Mouse (Mus musculus) heart, embryonic 14.5 days (tissue): ENCODE results near the gene Spag16. TPM values are rescaled to one million over a fixed set of nuclear protein-coding genes. Genes with fewer than 3 reads are reported as not detected.
A peak's percentile ranks its signal among the peaks of the same experiment; 100 is the strongest.

Experiments used
- ATAC-seq: fragments of 200-750 bp; cut with Nextera tagmentation; 2 replicates; pipeline ENCODE4 v1.8.0; 2017; ENCODE audit warnings: low read depth, moderate TSS enrichment; ENCODE audit not compliant: insufficient number of reproducible peaks, insufficient read depth, low FRiP score
- H3K27ac ChIP-seq, 2 experiments: fragments of 200-500 bp in 1 of 2; fragments of 300-500 bp in 1 of 2; sonication (generic) in 1 of 2; replicated peaks in 1 of 2; 2 replicates each; pipeline ENCODE4 v1.5.1; 2012 to 2014; ENCODE audit warnings: low read depth in 2 of 2, low read length in 2 of 2, control low read depth in 1 of 2, mild to moderate bottlenecking in 1 of 2, mixed read lengths in 1 of 2; ENCODE audit not compliant: control insufficient read depth in 1 of 2, insufficient read depth in 1 of 2
- H3K27me3 ChIP-seq: fragments of 300-500 bp; sonication (generic); 2 replicates; pipeline ENCODE4 v1.6.1; 2014; ENCODE audit warnings: mild to moderate bottlenecking, low read length, control low read depth; ENCODE audit not compliant: control insufficient read depth, insufficient read depth
- H3K36me3 ChIP-seq: fragments of 300-500 bp; sonication (generic); 2 replicates; pipeline ENCODE4 v1.6.1; 2014; ENCODE audit warnings: mild to moderate bottlenecking, control low read depth, low read length, mixed read lengths; ENCODE audit not compliant: control insufficient read depth, insufficient read depth
- H3K4me1 ChIP-seq, 2 experiments: fragments of 200-500 bp in 1 of 2; fragments of 300-500 bp in 1 of 2; sonication (generic) in 1 of 2; 2 replicates each; pipeline ENCODE4 v1.6.1; 2012 to 2014; ENCODE audit warnings: low read length in 2 of 2, control low read depth in 1 of 2, mixed read lengths in 1 of 2; ENCODE audit not compliant: control insufficient read depth in 2 of 2, insufficient read depth in 2 of 2
- H3K4me2 ChIP-seq: fragments of 300-500 bp; sonication (generic); 2 replicates; pipeline ENCODE4 v1.6.1; 2014; ENCODE audit warnings: mild to moderate bottlenecking, low read length
- H3K4me3 ChIP-seq, 2 experiments: fragments of 200-500 bp in 1 of 2; fragments of 300-500 bp in 1 of 2; sonication (generic) in 1 of 2; 2 replicates each; pipeline ENCODE4 v1.5.1; 2012 to 2014; ENCODE audit warnings: low read length in 2 of 2, mild to moderate bottlenecking in 2 of 2, control low read depth in 1 of 2, low read depth in 1 of 2, moderate library complexity in 1 of 2; ENCODE audit not compliant: control insufficient read depth in 1 of 2, insufficient read depth in 1 of 2
- H3K9ac ChIP-seq: fragments of 300-500 bp; sonication (generic); 2 replicates; pipeline ENCODE4 v1.6.1; 2014; ENCODE audit warnings: mild to moderate bottlenecking, low read length
- H3K9me3 ChIP-seq: fragments of 300-500 bp; sonication (generic); 2 replicates; pipeline ENCODE4 v1.6.1; 2016; ENCODE audit warnings: low read length, control low read depth; ENCODE audit not compliant: control insufficient read depth
- WGBS: fragments of 180-500 bp; shearing (Covaris S2); extraction: QIAGEN DNeasy Blood & Tissue Kit; methylation state at CpG from one replicate; pipeline ENCODE4 v1.1.7; 2014; 5-methylcytosine and 5-hydroxymethylcytosine counted together
- polyA plus RNA-seq: library from polyadenylated mRNA; unstranded; fragments of >200 nt; fragmentation: Nextera tagmentation; extraction: Ambion mirVana; gene quantifications from 2 replicates; pipeline ENCODE4 v1.2.1, GENCODE M21; 2014

Gene Spag16
- 0.22 and 0.62 TPM in 2 replicates for polyA plus RNA-seq

DNA sequence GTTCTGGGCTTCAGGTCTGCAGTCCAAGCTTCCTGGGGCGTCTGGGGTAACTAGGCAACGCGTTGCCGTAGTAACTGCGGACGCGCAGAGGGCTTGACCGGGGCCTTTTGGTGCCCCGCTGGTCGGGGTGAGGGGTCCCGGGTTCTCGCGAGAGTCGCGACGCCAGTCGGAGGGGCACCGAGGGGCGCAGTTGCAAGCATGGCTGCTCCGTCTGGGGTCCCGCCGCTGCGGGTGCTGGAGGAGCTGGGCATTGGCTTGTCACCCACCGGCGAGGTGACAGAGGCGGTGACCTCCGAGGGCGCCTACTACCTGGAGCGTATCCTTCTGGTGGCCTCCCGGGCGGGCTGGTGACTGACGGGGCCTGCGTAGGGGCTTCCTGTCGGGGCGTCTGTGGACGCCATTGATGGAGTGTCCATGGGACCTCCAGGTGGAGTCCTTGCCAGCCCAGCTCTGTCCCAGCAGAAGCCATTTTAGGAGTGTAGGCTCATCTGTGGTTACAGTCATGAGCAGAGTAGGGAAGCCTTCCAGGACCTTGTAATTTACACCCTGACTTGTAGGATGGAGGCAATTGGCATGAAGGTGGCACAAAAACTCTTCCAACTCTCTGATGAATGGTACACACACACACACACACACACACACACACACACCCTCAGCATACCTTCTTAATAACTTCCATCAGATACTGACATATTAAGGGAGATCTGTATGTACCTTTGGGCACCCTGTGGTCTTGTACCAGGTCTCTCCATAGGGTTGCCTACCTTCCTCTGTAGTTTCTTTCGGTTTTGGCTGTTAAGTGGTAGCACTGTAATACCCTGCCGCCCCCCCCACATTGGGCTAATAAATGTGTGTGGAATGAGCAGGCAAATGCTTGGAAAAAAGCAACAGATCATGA is at the start of gene Spag16:
Gene Spag16, plus strand, starts transcription at position 165 of the 898 bp plus-strand sequence.
- WGBS, result 8% methylated on average over 38 of the region's 38 CpGs
- Histone ChIP-seq H3K36me3 (no peaks in the 10 kb centered on the region), H3K9me3 (no peaks in the 10 kb centered on the region), H3K27ac (no peak within 1 kb of the TSS), H3K27me3 (no peaks in the 10 kb centered on the region), H3K4me2 (peak within 1 kb of the TSS; percentile 86), H3K4me1 (peaks cover 0 to 3% of the 10 kb centered on the region in 2 experiments; a peak in 1 of 4 replicates), H3K9ac (peak within 1 kb of the TSS; percentile 46), H3K4me3 (peak within 1 kb of the TSS; percentile 55 to 56)
- ATAC-seq, result no peak; the same call in 1 of the 2 replicates

DNA sequence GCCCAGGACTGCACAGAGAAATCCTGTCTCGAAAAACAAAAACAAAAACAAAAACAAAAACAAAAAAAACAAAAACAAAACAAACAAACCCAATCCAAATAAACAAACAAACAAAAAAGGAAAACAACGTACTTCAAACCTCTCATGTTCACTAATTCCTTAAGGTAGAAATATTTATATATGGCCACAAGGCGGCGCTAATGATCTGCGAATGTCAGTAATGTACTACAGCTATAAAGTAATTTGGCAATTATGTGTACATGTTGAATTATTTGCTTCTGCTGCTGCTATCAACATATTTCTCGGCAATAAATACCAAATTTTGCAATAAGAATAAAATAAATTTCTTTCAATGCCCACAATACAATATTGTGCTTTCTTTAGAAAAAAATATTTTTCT is 41.6 kb upstream of the Spag16 start:
- no peaks in the 10 kb centered on the region for H3K9me3 ChIP-seq
- H3K27ac ChIP-seq, result no peak overlapping the region
- no peaks in the 10 kb centered on the region for H3K36me3 ChIP-seq
- no peak overlapping the region for H3K4me2 ChIP-seq
- ATAC-seq, result no peak
- no peaks in the 10 kb centered on the region for H3K27me3 ChIP-seq
- H3K4me1 ChIP-seq, result 0 out of 4 replicates have a peak, but pooled peaks cover 0 to 2% of the 10 kb centered on the region in 2 experiments
- 7% methylated on average over 6 of the region's 6 CpGs for WGBS
- no peak overlapping the region for H3K9ac ChIP-seq
- no peak overlapping the region for H3K4me3 ChIP-seq

DNA sequence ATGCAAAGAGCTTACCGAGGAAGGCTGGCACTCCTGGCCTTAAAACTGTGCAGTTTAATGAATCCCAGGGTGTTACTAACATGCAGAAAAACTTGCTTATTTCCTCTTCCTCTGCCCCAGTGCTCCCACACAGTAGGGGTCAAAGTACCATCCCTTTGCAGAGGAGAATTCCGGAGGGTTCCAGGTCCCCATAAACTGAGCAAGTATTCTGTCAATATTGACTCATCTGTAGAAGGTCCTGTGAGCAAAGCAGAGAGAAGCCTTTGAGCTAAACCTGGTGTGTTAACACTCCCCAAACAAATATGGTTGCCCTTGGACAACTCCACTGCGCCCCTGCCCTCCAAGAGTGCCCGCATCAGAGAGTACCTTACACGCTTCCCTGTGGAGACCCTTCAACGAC is 40.1 kb upstream of the Spag16 start:
- no peak overlapping the region for H3K4me3 ChIP-seq
- H3K4me1 ChIP-seq, result 0 out of 4 replicates have a peak, but pooled peaks cover 0 to 2% of the 10 kb centered on the region in 2 experiments
- no peaks in the 10 kb centered on the region for H3K27me3 ChIP-seq
- no peak overlapping the region for H3K4me2 ChIP-seq
- no peak for ATAC-seq
- no peak overlapping the region for H3K27ac ChIP-seq
- H3K36me3 ChIP-seq, result no peaks in the 10 kb centered on the region
- 63% methylated on average over 6 of the region's 6 CpGs for WGBS
- no peak overlapping the region for H3K9ac ChIP-seq
- no peaks in the 10 kb centered on the region for H3K9me3 ChIP-seq

DNA sequence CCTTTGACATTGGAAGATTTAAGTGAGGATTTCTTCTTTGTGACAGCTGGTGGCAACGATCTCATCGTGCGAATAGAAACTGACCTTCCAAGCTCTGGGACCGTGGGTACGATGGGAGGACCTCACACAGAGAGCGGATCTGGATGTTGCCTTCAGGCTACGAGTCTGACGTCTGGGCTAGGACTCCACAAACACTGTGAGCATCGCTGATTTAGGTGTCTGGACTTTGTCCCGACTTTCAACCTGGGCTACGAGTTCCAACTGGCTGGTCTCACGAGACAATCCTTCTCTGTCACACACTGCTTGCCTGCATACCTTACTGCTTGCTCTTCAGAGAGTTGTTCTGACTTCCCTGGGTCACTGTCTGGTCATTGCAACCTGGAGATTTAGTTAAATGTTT is 39.4 kb upstream of the Spag16 start:
- no peaks in the 10 kb centered on the region for H3K27me3 ChIP-seq
- no peak for ATAC-seq
- no peaks in the 10 kb centered on the region for H3K9me3 ChIP-seq
- no peak overlapping the region for H3K4me3 ChIP-seq
- H3K4me2 ChIP-seq, result peak overlapping the region; percentile 27; the same call in 1 of the 2 replicates
- no peak overlapping the region for H3K27ac ChIP-seq
- H3K9ac ChIP-seq, result no peak overlapping the region
- no peaks in the 10 kb centered on the region for H3K36me3 ChIP-seq
- 0 out of 4 replicates have a peak, but pooled peaks cover 0 to 2% of the 10 kb centered on the region in 2 experiments for H3K4me1 ChIP-seq
- WGBS, result 45% methylated on average over 12 of the region's 12 CpGs

DNA sequence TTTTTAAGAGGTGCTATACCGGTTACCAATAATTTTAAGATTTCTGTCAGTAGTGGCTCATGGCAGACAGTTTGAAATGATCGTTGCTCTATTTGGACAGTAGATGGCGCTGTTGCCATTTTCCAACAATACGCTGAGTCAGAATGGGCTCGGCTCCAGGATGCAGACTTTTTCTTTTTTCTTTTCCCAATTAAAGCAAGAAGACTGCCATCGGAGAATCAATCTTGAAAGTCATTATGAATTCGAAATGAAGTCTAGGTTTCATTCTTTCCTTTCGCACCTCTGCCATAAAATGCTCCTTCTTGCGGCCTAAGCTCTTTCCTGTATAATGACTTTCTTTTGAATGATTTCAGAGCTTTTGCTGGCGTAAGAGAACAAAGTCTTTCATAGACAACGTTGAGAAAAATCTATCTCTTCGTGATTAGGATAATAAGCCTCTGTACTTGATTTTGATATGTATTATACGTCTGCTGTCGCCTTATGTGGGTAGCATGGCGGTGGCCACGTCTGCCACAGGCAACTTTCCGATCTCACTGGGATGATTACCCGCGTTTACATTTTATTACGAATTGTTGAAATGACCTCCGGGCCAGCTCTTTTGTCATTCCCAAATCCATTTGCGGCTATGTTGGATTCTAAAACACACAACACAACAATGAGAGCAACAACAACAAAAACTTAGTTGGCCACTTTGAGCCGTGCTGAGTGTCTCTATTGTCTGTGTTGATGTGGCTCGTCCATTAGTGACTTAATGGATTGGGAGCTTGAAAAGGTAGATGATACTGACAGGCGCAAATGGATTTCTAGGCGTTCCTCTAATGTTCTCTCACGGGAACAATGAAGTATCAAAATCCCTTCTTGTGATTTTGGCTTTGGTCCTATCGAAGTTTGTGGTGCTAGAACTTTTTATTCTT is 36.2 kb upstream of the Spag16 start:
- Histone ChIP-seq H3K4me2 (peak overlapping the region; percentile 40), H3K4me1 (0 out of 4 replicates have a peak, but pooled peaks cover 0 to 2% of the 10 kb centered on the region in 2 experiments), H3K9me3 (no peaks in the 10 kb centered on the region), H3K27me3 (no peaks in the 10 kb centered on the region), H3K27ac (no peak overlapping the region), H3K36me3 (no peaks in the 10 kb centered on the region), H3K4me3 (no peak overlapping the region), H3K9ac (no peak overlapping the region)
- ATAC-seq, result no peak
- WGBS, result 50% methylated on average over 28 of the region's 28 CpGs

DNA sequence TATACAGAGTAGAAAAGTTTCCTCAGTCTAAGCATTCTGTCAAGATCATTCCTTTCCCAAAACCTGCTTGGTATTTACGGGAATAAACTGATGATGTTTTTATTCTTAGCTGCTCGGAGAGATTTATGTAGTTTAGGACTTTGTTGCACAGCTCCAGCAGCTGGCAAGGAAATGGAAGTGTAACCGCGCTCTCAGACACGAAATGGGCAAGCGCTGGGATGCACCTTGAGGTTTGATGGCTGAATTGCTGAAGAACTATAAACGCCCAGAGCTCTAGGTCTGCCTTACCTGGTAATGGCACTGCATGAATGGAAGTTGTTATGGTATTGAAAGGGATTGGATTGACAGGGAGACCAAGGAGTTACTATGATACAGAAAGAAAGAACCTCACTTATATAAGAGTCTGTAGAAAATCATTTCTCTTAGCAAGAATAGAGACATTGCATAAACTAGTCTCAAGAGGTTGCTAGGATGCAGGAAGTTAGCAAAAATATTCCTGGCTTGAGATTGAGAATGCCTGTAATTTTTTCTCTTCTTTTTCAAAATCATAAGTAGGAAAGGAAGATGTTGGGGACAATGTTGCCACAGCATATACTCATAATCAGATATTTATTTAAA is 27.7 kb upstream of the Spag16 start:
- Histone ChIP-seq H3K9ac (no peak overlapping the region), H3K4me3 (no peak overlapping the region), H3K9me3 (no peaks in the 10 kb centered on the region), H3K36me3 (no peaks in the 10 kb centered on the region), H3K4me1 (no peaks in the 10 kb centered on the region), H3K4me2 (no peak overlapping the region), H3K27ac (no peak overlapping the region), H3K27me3 (no peaks in the 10 kb centered on the region)
- no peak for ATAC-seq
- WGBS, result 79% methylated on average over 7 of the region's 7 CpGs

DNA sequence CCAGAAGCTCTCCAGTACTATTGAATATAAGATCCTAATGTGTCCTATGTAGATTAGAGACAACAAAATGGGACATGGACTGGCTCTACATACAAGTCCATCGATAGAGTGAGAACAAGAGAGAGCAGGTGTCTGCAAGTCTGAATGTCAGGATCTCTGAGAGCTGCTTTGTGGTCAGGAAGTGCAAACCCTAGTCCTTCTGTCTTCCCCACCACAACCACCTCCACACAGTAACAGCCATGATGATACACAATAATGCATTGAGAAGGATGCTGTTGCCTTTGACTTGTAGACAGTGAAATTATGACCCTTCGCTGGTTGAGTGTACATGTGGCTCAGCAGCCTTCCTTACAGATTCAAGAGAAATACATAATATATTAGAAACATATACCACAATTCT is 16.6 kb upstream of the Spag16 start:
- Histone ChIP-seq H3K27ac (no peak overlapping the region), H3K36me3 (no peaks in the 10 kb centered on the region), H3K4me3 (no peak overlapping the region), H3K9ac (no peak overlapping the region), H3K4me1 (no peaks in the 10 kb centered on the region), H3K27me3 (no peaks in the 10 kb centered on the region), H3K9me3 (no peaks in the 10 kb centered on the region), H3K4me2 (no peak overlapping the region)
- WGBS, result 85% methylated on average over 2 of the region's 2 CpGs
- ATAC-seq, result no peak
